10 mouse cellular contexts compared by ENCODE assay signal in genomic region chr3:126659832-126660564, GRCm38 (mm10).
A peak's percentile ranks its signal among the peaks of the same experiment; 100 is the strongest.
DNase-seq lines count a peak whose midpoint lies in the region; ATAC-seq lines count a peak whose summit lies in the region.
"Had no signal": no experiment of that assay in that cellular context is flagged by ENCODE, and none has a peak within 500 bp of the region (broad histone marks: within the 10 kb centered on the region; RNA-seq: fewer than 3 reads in every experiment).

No protein-coding gene starts in this region.

- H3K9me3 ChIP-seq in liver, embryonic 12.5 days (replicated peaks) = no peaks in the 10 kb centered on the region
- H3K9me3 ChIP-seq: limb, embryonic 12.5 days had no signal

- H3K4me3 ChIP-seq in liver, embryonic 12.5 days = no peak overlapping the region
- H3K4me3 ChIP-seq: erythroblast, embryonic 14.5 days; limb, embryonic 12.5 days had no signal

- H3K27ac ChIP-seq in liver, embryonic 12.5 days = no peak overlapping the region
- H3K27ac ChIP-seq: hindbrain, embryonic 14.5 days had no signal

- H3K4me1 ChIP-seq in liver, embryonic 12.5 days = 0 out of 2 replicates have a peak, but pooled peaks cover 3% of the 10 kb centered on the region

- 62% methylated on average over 8 of the region's 8 CpGs for WGBS in liver, embryonic 12.5 days (ENCODE audit: insufficient replicate concordance)

- ATAC-seq in megakaryocyte progenitor cell, adult 5-6 weeks (replicated peaks; ENCODE audit: poor library complexity) = 0 out of 2 replicates have a peak, but pooled peaks have one; percentile 15
- ATAC-seq in liver, embryonic 12.5 days = no peak

- H3K27me3 ChIP-seq in liver, embryonic 12.5 days (replicated peaks) = no peaks in the 10 kb centered on the region
- H3K27me3 ChIP-seq: limb, embryonic 12.5 days had no signal

- no peak overlapping the region for H3K9ac ChIP-seq in liver, embryonic 12.5 days
- H3K9ac ChIP-seq: hindbrain, embryonic 14.5 days; limb, embryonic 12.5 days had no signal

- no peaks in the 10 kb centered on the region for H3K36me3 ChIP-seq in liver, embryonic 12.5 days
- H3K36me3 ChIP-seq: limb, embryonic 12.5 days had no signal

- no peak overlapping the region for H3K4me2 ChIP-seq in liver, embryonic 12.5 days
- H3K4me2 ChIP-seq: hindbrain, embryonic 14.5 days; limb, embryonic 12.5 days had no signal

- DNase-seq in kidney, adult 11 months = peak; percentile 62
- no peak for DNase-seq in kidney, postnatal 10 days
- DNase-seq in CD4-positive helper T cell, adult 2 months (ENCODE audit: low read depth, low spot score) = peak; percentile 71
- peak; percentile 17 for DNase-seq in T-cell, adult 2 months (ENCODE audit: low spot score)
- DNase-seq in retina, embryonic 14.5 days (ENCODE audit: low spot score) = no peak

Comparison
In these comparisons a context has a peak if more than half of its experiments do, and no peak if none do; other contexts are left out.
1. DNase-seq: peak in kidney, adult 11 months (single experiment), CD4-positive helper T cell, adult 2 months (single experiment) and T-cell, adult 2 months (single experiment); none in kidney, postnatal 10 days (single experiment) and retina, embryonic 14.5 days (single experiment).